Mouse (Mus musculus): ENCODE measurements around the gene Pon3.

The Pon3 gene

GRCm38 (mm10) chr6:5177967-5178891 lies 77.9 kb downstream of the Pon3 start:
- no peak for DNase-seq

GRCm38 (mm10) chr6:5174179-5174812 lies 81.8 kb downstream of the Pon3 start:
- DNase-seq, result no peak

GRCm38 (mm10) chr6:5172571-5172970 lies 83.5 kb downstream of the Pon3 start:
- no peak for DNase-seq

- DNase-seq, result no peak
These were observed 84.7 kb downstream of the Pon3 start for GRCm38 (mm10) chr6:5171418-5171817.
